Mouse (Mus musculus) left cerebral cortex, postnatal 4 days (tissue): ENCODE data around the gene Cers5. TPM values are rescaled to one million over a fixed set of nuclear protein-coding genes. Genes with fewer than 3 reads are reported as not detected.
"Not testable (repeated sequence)": the region's sequence is repeated elsewhere in the genome, so short reads cannot be mapped to it uniquely, and the experiment has no call there.

Source experiments
- DNase-seq: peaks from one replicate; pipeline ENCODE4 v3.0.0-alpha.2; 2022
- intact Hi-C: fragments of 180-260 bp; cut with DNase I; formaldehyde crosslinking; loops from one replicate; pipeline ENCODE4 v1.15.1; 2025
- total RNA-seq, 2 experiments: library from RNA; stranded (reverse); gene quantifications; 2 replicates each; pipeline ENCODE4 v1.2.3; 2021

The Cers5 gene
- 10 to 100 TPM; 58.0 to 62.3 TPM for total RNA-seq

DNA sequence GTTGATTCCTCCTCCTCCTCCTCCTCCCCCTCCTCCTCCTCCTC is at the start of gene Cers5:
Cers5 (minus strand) TSS at position 5 of the 44 bp plus-strand sequence.
- DNase-seq, result not testable (repeated sequence)
- intact Hi-C loops, result loop anchor here (10.0 kb wide), 2 partner anchors 48 to 178 kb away; partner anchors contain the start of genes Aqp5 and Cox14

DNA sequence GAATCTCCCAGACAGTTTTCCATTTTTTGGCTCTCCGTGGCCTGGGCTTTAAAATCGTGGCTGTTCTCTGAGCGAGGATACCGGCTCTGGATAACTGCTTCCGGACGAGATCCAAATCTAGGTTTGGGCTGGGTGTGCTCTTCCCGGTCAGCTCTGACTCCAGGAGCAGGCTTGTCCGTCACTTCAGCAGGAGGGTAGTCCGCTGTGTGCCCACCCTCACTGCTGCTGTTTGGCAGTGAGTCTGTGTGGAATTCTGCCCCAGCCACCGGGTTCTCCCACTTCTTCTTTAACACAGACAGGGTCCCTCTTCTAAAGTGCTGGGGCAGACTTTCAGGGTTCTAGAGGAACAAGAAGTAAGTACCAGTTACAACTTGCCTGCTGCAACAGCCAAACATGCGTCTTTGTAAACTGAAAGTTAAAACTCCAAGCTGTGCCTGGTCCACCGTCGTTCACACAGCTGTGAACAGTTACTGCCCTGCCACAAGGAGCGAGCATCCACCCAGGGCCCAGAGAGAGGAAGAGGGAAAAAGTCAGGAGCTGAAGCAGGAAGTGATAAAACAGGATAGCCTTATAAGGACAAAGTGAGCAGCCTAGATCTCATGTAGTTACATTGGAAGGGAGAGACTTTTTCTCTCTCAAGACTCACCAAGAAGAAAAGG is 47.1 kb upstream of the Cers5 start:
- intact Hi-C loops, result no loop called here
- no peak for DNase-seq

DNA sequence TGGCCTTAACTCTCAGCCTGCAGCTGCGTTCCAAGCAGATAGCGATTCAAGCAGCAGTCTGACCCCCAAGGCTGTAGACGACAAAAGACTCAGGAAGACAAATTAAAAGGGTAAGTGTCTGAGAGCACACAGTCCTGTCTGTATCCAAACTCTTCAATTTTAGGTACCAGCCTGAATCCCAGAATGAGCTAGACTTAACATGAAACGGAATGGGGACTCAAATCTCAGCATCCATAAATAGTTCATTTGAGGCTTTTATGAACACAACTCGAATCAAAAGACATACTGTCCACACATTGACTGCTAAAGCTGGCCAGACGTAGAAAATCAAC is 46.4 kb upstream of the Cers5 start:
- intact Hi-C loops, result no loop called here
- DNase-seq, result no peak

DNA sequence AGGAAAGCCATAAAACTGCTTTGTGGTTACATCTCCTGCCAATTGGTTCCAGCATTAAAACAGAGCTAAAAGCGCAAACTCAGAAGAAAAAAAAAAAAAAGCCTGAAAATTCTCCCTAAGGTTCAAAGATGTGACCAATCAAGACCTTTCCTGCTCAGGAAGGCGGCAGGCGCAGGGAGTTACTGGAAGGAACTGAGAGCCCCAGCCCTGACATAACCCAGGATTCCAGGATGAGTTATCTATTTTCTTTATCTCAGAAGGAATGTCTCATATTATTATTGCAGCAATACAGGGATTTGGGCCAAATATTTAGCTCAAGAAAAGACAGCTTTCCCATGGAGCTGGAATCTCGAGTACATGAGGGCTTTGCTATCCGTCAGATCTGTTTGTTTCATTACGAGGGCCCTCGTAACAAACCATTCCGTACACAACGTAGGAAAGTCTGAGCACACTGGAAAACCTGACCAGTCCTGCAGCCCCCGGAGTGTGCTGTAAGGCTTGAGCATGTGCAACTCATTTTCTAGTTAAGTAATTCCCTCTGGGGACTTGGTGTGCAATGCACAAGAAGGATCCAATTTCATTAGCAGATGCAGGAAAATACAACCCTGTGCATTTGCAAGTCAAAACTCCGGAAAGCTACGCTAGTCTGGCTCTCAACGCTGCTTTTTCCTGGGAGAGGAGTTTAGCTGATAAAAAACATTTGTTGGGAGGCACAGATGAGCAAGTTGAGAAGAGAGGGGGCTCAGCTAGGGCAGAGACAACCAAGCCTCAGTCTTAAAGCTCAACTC is 45.8 kb upstream of the Cers5 start:
- intact Hi-C loops, result no loop called here

DNA sequence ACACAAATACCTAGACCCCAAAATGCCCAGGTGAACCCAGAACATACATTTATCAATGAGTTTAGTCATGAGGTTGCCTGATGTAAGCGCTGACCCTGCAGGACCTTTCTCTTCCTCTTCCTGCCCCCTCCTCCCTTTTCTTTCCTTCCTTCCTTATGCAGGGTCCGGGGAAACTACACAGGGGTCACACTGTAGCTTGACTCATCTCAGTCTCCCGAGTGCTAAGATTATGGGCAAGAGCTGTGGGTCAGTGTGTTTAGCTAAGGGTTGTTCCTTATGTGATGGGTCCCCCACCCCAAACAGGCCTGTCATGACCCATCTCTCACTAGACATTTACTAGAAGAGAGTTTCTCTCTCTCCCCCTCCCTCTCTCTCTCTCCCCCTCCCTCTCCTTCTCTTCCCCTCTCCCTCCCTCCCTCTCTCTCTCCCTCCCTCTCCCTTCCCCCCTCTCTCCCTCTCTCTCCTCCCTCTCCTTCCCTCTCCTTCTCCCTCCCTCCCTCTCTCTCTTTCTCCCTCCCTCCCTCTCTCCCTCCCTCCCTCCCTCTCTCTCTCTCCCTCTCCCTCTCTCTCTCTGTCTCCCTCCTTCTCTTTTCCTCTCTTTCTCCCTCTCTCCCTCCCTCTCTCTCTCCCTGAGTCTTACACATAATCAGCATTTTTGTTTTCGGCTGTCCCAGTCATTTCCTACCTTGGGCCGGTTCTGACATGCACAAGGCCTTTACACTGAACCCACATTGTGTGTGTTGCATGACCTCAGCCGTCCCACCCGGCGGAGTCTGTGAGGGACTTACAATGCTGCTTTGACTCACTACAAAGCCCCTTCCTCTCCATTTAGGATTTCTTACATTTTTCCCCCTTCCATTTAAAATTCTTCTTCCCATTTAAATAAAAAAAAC is 44.9 kb upstream of the Cers5 start:
- DNase-seq, result no peak
- intact Hi-C loops, result no loop called here

More for the DNA sequence above, 45.8 kb upstream of the Cers5 start:
- no peak for DNase-seq

DNA sequence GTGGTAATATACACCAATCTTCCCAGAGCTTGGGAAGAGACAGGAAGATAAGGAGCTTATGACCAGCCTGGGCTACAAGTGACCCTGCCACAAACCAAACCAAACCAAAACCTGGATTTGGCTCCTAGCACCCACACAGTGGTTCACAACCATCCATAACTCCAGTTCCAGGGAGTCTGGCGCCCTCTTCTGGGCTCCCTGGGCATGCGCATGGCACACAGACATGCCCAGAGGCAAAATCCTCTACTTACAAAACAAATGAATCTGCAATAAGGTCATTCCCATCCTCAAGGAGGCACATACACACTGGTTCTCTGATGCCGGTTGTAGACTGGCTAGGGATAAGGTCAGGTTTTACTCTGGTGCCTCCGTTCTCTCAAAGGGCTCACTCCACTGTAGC is 43.3 kb upstream of the Cers5 start:
- no peak for DNase-seq
- intact Hi-C loops, result no loop called here

DNA sequence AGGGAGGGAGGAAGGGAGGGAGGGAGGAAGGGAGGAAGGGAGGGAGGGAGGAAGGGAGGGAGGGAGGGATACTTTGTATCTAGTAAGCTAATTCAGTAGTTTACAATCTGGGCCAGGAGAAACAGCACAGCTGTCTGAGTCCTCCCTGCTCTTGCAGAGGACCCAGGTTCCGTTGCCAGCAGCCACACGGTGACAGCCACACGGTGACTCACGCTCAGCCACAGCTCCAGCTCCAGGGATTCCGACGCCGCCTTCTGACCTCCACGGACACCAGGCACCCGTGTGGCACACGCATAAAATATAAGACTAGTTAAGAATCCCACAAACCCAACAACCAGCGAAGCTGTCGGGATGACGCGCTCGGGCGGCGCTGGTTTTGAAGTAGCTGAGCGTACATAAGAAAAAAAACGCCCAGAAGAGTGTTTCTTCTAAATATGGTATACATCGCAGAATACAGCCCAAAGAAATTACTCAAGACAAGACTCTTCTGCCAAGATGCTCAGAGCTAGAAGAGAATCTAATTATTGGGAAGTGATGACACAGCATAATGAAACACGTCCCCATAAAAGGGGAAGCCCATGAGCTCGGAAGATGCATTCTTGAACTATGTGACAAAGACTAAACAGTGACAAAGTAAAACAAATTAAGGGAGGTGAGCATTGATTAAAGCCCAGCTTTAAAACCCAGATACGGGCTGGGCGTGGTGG is 42.0 kb upstream of the Cers5 start:
- DNase-seq, result no peak
- intact Hi-C loops, result no loop called here

DNA sequence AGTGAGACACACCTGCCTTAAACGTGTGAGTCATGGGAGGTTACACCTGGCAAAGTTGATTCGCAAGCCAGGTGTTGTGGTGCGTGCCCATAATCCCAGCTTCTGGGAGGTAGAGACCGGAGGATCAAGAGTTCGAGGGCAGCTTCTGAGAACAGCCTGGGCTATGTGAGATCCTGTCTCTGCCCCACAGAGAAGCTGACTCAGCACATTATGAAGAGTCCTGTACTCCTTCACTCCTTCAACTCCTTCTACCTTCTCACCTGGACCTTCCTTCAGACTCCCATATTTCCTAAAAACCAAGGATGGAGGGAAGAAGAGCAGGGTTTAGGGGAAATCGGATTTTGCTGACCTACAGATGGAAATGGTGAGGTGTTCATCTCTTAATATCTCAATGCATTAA is 41.0 kb upstream of the Cers5 start:
- intact Hi-C loops, result no loop called here
- no peak for DNase-seq

DNA sequence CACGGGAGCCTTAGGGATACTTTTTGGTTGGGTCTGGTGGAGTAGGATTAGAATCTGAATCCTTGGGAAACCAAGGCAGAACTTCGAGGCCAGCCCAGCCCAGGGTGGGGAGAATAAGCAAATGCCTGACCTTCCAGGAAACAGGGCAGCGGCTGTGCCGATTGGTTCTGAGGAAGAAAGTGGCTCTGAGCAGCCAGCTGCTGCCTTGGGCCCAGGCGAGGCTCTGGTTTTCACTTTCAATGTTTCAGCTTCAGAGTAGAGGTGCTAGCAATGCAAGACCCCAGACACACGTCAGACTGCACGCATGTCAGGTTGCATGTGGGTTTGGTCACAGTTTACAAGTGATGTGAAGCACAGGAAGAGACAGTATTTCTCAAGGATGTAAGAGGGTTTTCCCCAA is 39.4 kb upstream of the Cers5 start:
- intact Hi-C loops, result no loop called here
- no peak for DNase-seq

DNA sequence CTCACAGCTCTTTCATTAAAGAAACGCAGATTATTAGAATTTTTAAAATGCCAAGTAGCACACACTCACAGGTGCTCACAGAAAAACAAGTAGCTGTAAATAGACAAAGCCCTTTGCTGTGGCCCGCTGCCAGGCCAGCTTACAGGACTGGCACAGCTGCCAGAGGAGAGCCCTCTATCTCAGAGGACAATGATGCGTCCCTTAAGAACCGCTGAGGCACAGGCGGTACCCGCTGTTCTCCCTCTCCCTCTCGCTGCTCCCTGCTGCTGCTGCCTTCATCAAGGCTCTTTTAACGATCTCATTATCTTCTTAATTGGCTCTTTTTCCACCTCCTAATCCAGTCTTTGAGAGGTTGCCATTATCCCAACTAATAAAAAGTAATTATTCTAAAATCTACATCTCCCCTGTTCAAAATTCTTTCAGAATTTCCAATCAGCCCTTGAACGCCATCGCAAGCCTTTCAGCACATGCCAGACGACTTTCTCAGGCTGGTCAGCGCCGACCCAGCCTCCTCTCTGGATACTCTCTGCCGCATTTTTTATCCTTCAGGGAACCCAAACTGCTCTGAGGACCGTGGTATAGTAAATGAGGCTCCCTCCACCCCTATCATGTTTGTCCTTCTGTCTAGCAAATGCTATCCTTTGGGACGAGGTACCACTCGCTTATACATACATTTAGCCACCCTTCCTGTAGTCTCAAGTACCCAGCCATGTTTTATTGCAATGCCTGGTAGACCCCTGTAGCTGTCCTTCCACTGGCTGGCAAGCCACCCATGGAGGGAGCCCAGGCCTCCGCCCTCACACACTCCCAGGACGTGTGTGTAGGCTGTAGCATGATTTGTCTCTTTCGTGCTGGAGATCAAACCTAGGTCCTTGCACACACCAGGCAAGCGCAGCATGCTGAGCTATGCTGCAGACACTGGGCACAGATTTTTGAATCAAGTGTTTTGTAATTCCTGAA is 35.4 kb upstream of the Cers5 start:
- intact Hi-C loops, result no loop called here

DNA sequence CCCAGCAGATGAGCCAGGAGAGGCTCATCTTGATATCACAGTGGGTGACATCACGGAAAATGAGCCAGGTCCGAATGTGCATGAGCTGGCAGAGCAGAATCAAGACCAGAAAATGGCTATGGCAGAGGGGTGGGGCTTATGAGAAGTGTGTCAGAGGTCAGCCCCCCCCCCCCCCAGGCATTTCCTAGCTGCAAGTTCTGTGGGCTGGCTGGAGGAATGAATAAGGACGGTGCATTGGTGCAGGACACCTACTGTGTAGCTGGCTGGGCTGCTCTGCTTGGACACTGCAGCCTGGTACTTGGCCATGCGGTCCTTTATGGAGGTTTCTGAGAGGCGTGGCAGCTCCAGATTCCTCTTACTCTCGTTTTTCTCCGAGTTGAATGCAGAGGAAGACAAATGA is 33.5 kb upstream of the Cers5 start:
- no peak for DNase-seq
- intact Hi-C loops, result no loop called here

More for the DNA sequence above, 35.4 kb upstream of the Cers5 start:
- peak; percentile 41 for DNase-seq

DNA sequence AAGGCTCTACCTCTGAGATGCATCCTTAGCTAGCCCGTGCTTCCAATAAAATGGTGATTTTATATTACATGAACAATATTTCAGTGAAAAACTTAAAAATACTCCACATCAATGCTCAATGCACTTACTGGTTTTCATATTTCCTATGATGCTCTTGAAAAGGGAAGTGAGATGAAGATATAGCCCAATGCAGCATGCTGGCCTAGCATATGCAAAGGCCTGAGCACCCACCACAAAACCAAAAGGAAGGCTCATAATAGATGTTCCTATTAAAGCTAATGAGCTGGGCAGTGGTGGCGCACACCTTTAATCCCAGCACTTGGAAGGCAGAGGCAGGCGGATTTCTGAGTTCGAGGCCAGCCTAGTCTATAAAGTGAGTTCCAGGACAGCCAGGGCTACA is 33.0 kb upstream of the Cers5 start:
- DNase-seq, result no peak
- intact Hi-C loops, result no loop called here

DNA sequence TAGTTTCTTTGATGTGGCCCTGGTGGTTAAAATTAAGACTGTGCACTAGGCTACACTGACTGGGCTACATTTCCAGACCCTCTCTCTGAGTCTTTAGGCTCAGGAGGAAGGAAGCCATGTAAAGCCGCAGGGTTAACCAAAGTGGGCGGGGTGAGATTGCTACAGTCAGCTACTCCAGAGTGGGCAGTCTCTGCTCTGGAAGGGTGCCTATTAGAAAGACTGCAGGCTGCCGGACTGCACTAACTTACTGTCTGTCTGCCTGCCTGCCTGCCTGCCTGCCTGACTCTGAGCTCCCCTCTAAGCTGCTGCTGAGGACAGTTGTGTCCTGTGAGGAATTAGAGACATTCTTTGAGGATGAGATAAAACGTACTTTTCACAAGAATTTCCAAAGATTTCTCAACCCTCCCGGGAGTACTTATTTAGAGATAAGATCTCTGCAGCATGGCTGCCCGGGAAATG is 30.5 kb upstream of the Cers5 start:
- intact Hi-C loops, result no loop called here
- no peak for DNase-seq

DNA sequence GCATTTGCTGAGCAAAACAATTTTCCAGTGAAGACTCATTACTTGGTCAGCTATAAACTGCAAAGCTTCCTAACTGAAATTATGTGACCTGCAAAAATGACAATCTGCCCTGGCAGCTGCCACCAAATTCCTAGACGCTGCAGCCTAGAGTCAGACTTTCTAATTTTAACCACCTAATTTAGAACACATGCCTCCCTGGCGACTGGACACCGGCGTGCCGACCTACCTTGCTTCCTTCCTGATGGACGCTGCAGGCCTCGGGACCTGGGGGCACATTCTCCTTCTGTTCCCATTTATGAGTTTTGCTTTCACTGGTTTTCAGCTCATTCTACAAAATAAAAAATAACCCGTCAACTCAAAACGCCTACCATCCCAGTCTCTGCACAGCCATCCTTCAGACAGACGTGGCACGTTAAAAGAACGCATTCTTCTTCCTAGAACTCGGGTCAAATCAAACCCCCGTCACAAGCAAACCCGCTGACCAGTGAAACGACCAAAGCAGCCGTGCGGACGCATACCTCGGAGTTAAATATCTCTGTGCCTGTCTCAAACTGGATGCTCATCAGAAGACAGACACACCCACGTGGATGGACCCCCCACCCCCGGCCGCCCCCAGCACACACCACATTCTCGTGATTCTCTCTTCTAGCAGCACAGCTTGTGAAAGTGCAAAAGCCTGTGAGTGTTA is 29.3 kb upstream of the Cers5 start:
- intact Hi-C loops, result no loop called here
- no peak for DNase-seq

DNA sequence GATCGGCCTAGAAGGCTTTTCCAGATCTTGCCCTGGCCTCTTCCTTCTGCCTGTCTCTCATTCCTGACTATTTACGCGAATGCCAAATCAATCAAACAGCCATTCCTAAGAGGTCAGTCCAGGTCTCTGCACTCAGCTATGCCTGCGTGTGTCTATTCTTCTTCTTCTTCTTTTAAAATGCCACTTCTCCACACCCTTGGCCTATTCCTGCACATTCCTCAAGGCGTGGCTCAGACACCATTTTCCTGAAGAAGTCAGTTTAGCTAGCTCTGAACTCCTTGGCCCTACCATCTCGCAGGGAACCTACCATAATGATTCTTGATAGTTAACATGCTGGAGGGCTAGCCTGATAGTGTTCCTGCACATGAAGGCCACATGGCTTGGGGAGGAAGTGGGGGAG is 27.0 kb upstream of the Cers5 start:
- no peak for DNase-seq
- intact Hi-C loops, result no loop called here

DNA sequence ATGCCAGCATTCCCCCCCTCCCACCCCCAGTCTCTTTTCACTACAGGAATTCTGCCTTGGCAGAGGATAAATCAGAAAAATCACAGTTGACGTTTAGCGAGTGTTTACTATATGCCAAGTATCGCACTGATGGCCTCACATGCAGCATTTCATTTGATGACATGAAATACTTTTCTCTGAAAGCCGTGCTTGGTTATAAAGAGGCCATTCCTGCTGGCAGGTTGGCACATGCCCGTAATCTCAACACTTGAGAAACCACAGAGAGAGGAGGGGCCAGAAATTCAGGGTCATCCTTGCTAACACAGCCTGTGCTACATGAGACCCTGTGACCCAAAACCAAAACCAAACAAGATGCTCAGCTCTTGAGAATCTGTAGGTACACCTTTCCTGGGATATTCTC is 25.2 kb upstream of the Cers5 start:
- intact Hi-C loops, result no loop called here
- DNase-seq, result no peak

DNA sequence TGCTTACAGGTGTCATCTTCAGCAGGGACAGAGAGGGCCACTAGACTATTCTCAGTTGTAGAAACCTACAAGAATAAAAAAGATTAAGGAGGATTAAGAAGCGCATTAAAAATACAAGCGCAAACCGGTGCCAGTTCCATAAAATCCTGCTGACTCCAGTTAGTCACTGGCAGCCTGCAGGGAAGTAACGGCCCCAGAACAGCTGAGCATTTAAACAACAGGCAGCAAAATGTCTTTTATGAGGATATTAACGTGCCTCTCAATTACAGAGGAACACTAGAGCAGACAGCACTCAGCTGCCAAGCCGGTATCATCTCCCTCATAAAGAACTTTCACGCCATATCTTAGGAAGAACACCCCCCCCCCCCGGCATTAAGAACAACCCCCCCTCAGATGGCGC is 24.1 kb upstream of the Cers5 start:
- DNase-seq, result no peak
- intact Hi-C loops, result no loop called here

DNA sequence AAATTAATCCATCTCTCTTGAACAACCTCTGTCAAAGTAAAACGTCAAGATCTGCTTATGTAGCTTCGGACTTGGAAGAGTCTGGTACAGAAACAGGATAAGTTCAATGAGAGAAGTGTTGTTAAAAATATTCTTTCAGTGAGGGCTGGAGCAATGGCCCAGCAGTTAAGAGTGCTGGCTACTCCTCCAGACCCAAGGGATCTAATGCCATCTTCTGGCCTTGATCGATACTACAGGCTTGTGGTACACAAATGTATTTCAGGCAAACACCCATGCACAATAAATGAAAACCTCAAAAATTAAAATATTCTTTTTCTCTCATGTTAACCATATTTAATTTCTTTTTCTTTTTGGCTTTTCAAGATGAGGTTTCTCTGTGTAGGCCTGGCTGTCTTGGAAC is 23.4 kb upstream of the Cers5 start:
- intact Hi-C loops, result no loop called here
- no peak for DNase-seq

DNA sequence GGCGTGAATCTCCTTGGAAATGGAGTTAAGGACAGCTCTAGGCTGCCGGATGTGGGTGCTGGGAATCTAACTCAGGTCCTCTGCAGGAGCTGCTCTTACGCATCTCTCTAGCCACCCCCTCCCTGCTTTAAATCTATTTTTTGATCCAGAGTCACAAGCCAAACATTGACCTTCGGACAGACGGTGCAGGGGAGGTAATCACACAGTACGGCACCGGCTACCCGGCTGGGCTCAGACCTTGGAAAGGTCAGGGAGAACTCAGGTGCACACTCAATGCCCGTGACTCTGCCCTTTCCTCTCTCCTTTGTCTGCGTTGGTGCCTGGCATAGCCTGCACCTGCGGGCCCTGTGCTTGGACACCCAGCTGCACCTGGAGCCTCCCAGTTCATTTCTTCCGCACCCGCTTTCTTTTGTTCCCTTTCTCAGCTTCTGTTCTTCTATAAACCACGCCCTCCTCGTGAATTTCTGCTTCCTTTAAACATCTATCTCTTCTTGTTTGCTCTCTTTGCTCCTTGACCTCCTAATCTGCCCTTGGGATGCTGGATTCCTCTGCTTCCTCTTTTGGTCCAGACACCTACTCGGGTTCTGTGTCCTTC is 19.6 kb upstream of the Cers5 start:
- intact Hi-C loops, result no loop called here
- DNase-seq, result no peak
